Mouse (Mus musculus) stomach, adult 2 months (tissue): ENCODE results near the gene Tk1. TPM values are rescaled to one million over a fixed set of nuclear protein-coding genes. Genes with fewer than 3 reads are reported as not detected.

Experiments
- polyA plus RNA-seq: library from polyadenylated mRNA; depleted of rRNA; stranded (reverse); fragments of >200 nt; gene quantifications from 2 replicates; pipeline ENCODE4 v1.2.3, GENCODE M21; 2012; rRNA removed

Tk1 gene
- polyA plus RNA-seq = 18.9 and 24.2 TPM in 2 replicates

GRCm38 (mm10) chr11:117825333-117826101, at the start of gene Tk1, which contains the start of gene Afmid:
Gene Tk1, minus strand, starts transcription at chr11:117826092.
Gene Afmid, plus strand, starts transcription at chr11:117825924.

DNA sequence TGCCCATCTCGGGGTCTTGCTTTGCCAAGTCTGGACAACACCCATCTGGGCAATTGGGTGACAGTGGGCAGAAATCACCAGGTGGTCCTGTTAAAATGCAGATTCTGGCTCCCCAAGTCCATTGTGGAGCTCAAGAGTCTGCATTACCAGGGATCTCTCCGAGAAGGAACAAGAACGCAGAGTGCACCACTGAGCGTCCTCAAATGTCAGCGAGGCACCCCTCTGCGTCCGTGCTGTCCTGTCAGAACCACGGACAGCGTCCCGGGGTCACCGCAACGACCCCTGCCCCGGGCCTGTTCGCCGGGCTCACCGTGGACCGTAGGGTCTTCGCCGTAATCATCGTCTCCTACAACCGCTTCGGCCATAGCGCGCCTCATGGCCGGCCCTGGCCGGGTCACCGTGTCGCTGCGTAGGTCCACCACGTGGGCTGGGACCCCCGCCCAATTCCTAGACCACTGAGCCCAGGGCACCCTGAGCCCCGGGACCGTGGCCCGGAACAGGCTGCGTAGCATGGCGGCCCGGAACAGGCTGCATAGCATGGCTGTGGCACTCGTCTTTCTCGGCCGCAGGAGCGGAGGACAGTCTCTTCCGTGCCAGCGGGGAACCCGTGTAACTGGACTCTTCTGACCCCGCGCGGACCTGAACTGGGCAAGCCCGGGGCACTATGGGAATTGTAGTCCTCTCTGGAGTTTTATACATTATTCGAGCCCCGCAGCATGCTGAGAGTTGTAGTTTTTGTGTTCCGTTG, 47.1 kb upstream of the Tk1 start, which contains the start of gene Tha1:
Tha1 (minus strand) TSS at position 621 of the 748 bp plus-strand sequence.

GRCm38 (mm10) chr11:117860601-117861000, 34.7 kb upstream of the Tk1 start, which contains the start of gene Tmem235:
Gene Tmem235, plus strand, starts transcription at chr11:117860752.

GRCm38 (mm10) chr11:117848985-117849671, 23.2 kb upstream of the Tk1 start, which contains the start of gene Birc5:
Gene Birc5, plus strand, starts transcription at chr11:117849251.

DNA sequence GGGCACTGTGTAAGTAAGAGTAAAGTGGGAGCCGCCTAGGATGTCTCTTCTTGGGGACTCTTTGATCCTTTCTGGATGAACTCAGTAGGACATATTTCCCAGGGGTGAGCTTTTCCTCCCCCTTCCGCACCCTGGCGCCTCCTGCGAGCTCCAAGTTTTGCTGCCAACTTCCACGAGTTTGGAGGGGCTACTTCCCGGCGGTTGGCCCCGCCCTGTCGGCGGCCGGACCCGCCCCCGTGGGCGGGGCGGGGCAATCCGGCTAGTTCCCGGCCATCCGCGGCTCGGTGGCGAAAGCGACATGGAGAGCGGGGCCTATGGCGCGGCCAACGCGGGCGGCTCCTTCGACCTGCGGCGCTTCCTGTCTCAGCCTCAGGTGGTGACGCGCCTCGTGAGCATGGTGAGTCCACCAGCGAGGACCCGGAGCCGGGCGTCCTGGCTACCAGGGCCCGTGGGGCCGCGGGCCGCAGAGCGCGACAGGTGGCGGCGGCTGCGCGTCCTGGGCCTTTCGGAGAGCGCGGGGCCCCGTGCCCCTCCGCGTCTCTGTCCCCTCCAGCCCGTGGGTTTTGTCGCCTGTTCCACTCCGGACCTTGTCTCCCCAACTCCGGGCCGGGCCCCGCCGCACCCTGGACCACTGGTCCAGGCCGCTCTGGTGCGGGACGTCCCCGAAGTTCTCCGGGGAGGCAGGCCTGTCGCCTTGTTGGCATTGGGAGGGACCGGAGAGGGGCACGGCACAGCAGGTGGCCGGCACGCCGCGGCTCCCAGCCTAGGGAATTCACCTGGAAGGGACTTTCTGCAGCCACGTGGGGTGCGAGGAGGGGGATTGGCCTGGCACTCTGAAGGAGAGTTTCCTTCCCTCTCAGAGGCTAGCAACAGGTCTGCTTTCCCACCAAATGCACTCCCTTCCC, 16.2 kb downstream of the Tk1 start, which contains the start of the genes Gm20708 and Syngr2:
Gm20708 (plus strand) TSS at position 262 of the 905 bp plus-strand sequence.
Syngr2 (plus strand) TSS at position 262 of the 905 bp plus-strand sequence.

DNA sequence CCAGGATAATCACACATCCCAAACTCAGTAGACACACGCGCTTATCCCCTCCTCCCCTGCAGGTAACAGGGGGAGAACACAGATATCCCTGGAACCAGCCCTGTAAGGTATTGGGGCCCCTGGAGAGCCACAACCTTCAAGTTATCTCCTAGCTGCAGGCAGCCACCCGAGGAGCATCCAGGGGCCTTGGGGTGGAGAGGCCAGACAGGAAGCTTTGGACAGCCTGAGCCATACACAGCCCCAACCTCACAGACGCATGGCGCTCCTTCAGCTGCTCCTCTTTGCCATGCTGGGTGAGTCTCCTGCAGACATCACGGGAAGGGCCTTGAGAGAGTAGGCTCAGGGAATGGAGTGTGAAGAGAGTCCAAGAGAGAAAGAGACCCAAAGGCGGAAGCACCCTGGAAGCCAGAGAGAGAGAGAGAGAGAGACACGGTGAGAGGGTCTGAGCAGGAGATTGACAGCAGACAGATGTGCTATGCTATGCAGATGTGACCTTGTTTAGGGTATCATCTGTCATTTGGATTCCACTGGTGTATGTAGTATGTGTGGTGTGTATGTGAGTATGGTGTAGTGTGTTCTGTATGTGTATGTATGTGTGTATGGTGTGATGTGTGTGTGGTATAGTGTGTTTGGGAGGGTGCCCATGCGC, 28.3 kb downstream of the Tk1 start, which contains the start of gene 6030468B19Rik:
6030468B19Rik (plus strand) TSS at position 150 of the 649 bp plus-strand sequence.

GRCm38 (mm10) chr11:117781993-117782704, 43.7 kb downstream of the Tk1 start, which contains the start of the genes Tmc8 and Tmc6:
Gene Tmc8, plus strand, starts transcription at chr11:117782076.
Gene Tmc6, minus strand, starts transcription at chr11:117782198.

Other genes with a start within 250 kb of the Tk1 start
- 5.4 and 5.7 TPM in 2 replicates for gene Tnrc6c, start 171.8 kb downstream of the Tk1 start, polyA plus RNA-seq
- 19.4 and 24.3 TPM in 2 replicates for gene Tmc8, start 44.0 kb downstream of the Tk1 start, polyA plus RNA-seq
- gene Tmc6, start 43.9 kb downstream of the Tk1 start, polyA plus RNA-seq = 45.9 and 47.9 TPM in 2 replicates
- gene 6030468B19Rik, start 28.4 kb downstream of the Tk1 start, polyA plus RNA-seq = not detected in 2 replicates
- gene Gm20708, start 16.4 kb downstream of the Tk1 start, polyA plus RNA-seq = 0.10 TPM in 1 of 2 replicates, not detected in the other
- gene Syngr2, start 16.4 kb downstream of the Tk1 start, polyA plus RNA-seq = 232 and 306 TPM in 2 replicates
- gene Afmid, start 168 bp downstream of the Tk1 start, polyA plus RNA-seq = 5.8 and 8.6 TPM in 2 replicates
- 5.2 and 7.1 TPM in 2 replicates for gene Birc5, start 23.2 kb upstream of the Tk1 start, polyA plus RNA-seq
- not detected in 2 replicates for gene Tmem235, start 34.7 kb upstream of the Tk1 start, polyA plus RNA-seq
- 8.2 and 12.3 TPM in 2 replicates for gene Tha1, start 47.4 kb upstream of the Tk1 start, polyA plus RNA-seq
- gene Socs3, start 144.0 kb upstream of the Tk1 start, polyA plus RNA-seq = 23.7 and 36.0 TPM in 2 replicates
- 27.7 and 42.9 TPM in 2 replicates for gene Pgs1, start 160.2 kb upstream of the Tk1 start, polyA plus RNA-seq